Mouse (Mus musculus): ENCODE measurements around the gene Dok5.

Gene Dok5

GRCm38 (mm10) chr2:170926237-170926636 is 194.6 kb downstream of the Dok5 start:
- DNase-seq (ENCODE audit: low read depth, low spot score) = no peak

All from telencephalon, adult 2 months (tissue).